Mouse (Mus musculus) liver, adult (tissue): ENCODE measurements around the gene Acap1.
A peak's percentile ranks its signal among the peaks of the same experiment; 100 is the strongest.

Experiments
- GATA4 ChIP-seq: IDR thresholded peaks from 2 replicates; pipeline ENCODE4 v1.6.1; 2014; ENCODE audit warnings: mild to moderate bottlenecking, low read length; ENCODE audit not compliant: insufficient replicate concordance

Acap1 gene

GRCm38 (mm10) chr11:69872451-69872850, 22.9 kb downstream of the Acap1 start:
- no peak for TF ChIP-seq GATA4

- no peak for TF ChIP-seq GATA4
Observed at GRCm38 (mm10) chr11:69871822-69872221, 23.5 kb downstream of the Acap1 start.

DNA sequence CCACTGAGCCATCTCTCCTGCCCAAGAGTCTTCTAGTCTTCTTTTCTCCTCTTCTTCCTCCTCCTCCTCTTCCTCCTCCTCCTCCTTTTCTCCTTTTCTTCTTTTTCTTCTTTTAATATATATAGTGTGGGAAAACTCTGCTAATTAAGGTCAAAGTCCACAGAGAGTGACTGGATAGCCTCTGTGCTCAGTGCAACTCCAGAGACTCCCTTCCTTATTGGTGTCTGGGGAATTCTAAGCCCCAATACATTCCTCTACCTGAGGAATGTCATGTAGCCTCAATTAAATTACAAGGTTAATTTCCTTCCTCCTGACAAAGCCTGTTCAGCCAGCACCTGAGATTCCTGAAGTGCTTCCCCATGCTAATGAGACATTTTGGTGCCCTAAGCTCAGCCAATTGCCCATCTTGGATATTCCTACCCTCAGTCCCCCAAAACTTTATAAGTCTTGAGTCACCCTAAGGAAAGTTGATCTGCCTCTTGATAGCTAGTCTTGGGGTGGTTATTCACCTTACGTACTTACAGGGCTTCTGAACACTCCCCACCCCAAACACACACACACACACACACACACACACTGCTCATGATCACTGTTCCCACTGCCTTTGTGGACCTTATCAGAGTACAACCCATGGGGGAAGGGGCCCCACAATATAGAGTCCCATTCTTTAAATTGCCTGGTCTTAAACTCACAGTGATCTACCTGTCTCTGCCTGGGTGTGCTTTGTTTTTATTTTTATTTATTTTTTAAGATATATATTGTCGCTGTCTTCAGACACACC, 24.9 kb downstream of the Acap1 start:
- no peak for TF ChIP-seq GATA4

GRCm38 (mm10) chr11:69867335-69867734, 28.0 kb downstream of the Acap1 start:
- TF ChIP-seq GATA4, result no peak

DNA sequence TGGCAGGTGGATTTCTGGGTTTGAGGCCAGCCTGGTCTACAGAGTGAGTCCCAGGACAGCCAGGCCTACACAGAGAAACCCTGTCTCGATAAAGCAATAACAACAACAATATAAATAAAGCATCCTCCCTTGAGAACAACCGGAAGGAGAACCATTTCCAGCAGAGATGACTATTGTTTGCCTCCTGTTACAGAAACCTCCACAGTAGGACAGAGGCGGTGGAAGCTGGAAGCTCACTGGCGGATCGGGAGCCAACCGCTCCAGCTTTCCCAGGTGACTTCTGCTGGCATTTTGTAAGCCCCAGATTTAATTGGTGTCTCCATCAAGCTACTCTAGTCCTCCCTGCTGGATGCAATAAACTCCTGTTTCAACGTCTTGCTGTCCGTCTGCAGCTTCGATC, 29.8 kb downstream of the Acap1 start:
- TF ChIP-seq GATA4, result no peak

DNA sequence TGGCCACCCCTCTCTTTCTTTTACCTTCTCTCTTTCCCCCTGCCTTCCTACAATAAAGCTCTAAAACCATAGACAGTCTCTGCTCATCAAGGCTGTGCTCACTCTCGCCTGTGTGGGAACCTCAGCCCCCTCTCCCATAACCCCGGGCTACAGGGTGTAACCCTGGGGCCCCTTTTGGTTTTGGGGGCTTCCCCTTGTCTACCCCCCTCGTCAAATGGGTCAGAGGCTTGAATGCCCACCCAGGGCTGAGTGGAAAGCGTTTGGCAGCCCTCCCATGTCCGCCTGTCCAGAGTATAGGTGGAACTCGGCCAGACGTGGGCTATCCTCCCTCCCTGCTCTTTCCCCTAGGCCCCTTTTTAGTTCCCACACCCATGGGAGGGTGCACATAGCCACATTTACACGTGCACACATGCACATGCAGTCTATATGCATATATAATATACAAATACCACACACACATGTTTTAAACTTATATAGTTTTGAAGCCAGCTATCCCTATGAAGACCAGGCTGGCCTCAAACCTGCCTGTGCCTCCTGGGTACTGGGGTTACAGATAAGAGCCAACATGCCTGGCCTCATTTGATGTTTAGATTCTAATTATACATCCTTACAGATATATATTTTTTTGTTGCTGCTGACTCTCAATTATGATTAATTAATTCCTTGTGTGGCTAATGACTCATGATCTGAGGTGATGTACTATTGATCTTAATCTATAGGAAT, 31.0 kb downstream of the Acap1 start:
- no peak for TF ChIP-seq GATA4

GRCm38 (mm10) chr11:69858113-69858998, 37.0 kb downstream of the Acap1 start, which contains the start of gene Tnk1:
Gene Tnk1, minus strand, starts transcription at chr11:69858730.
- TF ChIP-seq GATA4, result no peak

DNA sequence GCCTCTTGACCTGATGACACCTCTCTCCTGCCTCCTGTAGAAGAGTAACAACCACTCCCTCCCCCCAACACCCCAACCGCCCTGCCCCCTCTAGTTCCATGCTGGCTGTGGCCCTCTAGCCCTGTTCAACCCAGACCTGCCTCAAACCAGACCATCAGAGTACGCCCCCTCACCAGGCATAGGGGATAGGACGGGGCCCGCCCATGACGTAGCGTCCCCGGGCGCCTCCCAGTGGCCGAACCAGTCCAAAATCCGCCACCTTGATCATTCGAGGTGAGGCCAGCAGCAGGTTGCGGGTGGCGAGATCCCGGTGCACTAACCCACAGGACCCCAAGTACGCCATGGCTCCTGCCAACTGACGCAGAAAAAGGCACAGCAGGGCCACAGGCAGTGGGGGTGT, 40.0 kb downstream of the Acap1 start:
- no peak for TF ChIP-seq GATA4

DNA sequence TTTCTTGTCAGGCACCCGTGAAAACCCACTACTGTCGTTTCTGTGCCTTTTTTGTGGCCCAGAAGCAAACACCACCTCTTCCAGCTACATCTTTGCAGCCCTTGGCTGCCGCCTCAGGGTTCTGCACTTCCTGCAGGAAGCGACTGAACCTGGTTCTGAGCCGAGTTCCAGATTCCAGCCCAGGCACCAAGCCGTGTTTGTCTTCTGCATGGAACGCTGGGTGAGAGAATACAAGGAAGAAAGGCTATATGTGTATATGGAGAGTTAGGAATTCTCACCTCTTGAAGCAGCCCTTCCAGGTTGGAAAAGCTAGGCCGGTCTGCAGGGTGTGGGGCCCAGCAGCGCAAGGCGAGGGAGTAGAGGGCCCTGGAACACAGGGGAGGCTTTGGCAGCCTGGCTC, 40.7 kb downstream of the Acap1 start:
- no peak for TF ChIP-seq GATA4

DNA sequence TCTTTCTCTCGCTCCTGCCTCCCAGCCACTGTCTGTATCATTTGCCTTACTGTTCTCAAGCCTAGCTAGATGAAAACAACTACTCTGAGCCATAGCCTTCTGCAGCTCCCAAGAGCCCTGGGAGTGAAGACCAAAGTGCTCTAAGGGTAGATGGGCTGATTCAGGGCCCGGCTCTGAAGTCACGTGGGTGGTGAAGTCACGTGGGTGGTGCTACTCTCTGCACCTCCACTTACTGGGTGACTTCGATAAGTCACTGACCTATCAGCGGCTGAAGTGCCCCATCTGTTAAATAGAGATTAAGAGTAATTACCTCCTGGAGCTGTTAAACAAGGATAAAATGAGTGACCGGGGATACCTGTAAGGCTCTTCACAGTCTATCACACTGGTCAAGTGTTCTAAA, 41.3 kb downstream of the Acap1 start:
- no peak for TF ChIP-seq GATA4

DNA sequence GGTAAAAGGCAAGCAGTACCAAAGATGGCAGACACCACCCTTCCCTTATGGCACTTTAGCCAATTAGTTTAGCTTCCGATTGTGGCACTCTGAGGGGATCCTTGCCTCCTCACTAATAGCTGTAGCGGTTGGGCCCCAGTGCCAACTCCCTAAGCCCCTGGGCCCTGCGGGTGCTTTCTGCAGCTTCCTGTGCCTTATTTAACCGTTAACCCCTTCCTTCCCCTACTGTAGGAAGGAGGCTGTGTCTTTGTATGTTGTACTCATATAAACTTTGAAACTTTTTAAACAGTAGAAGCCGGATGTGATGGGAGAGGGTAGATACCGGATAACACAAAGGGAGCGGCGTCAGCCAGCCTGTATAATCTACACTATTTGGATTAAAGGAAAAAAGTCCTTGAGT, 44.6 kb downstream of the Acap1 start:
- TF ChIP-seq GATA4, result no peak

DNA sequence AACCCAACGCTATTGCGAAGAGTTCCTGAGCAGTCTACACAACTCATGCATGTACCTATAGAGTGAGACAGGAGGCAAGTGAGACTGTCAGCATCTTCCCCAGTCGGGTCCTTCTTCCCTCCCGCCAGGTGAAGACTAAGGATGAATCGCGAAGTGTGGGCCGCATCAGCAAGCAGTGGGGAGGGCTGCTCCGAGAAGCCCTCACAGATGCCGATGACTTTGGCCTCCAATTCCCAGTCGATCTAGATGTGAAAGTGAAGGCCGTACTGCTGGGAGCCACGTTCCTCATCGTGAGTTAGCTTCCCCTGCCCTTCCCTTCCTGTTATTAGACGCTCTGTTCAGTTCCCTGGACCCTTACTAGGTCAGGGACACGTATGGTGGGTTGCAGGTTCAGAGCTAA, 45.5 kb downstream of the Acap1 start:
- TF ChIP-seq GATA4, result no peak

DNA sequence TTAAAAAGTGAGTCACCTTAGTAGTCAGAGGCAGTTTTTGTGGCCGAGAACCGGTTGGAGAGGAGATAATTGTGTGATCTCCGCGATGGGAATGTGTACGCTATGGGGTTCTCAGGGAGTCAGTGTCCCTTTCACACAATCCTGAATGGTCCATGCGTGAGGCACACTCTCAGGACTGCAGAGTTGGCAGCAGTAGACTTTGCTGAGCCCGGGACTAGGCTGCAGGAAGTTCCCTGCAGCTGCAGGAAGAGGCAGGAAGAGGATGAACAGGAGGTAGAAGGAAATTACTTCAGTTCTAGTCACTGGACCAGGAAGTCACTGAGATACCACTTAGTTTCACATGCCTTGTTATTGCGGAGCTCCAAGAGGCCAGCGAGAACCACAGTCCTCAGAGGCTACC, 46.2 kb downstream of the Acap1 start:
- peak; percentile 39; the same call in 1 of the 2 replicates for TF ChIP-seq GATA4

GRCm38 (mm10) chr11:69848021-69848420, 47.3 kb downstream of the Acap1 start:
- TF ChIP-seq GATA4, result no peak
